Mouse (Mus musculus) cortical plate, adult 2 months (tissue): ENCODE results near the gene Foxo6. TPM values are rescaled to one million over a fixed set of nuclear protein-coding genes. Genes with fewer than 3 reads are reported as not detected.

Source experiments
- H3K27ac ChIP-seq: fragments of 200-500 bp; 2 replicates; pipeline ENCODE4 v1.5.1; 2012; ENCODE audit warnings: low read length, control low read depth, inconsistent platforms; ENCODE audit not compliant: insufficient read depth
- H3K4me1 ChIP-seq: fragments of 200-500 bp; 2 replicates; pipeline ENCODE4 v1.6.1; 2011; ENCODE audit warnings: low read length; ENCODE audit not compliant: control insufficient read depth, insufficient read depth
- H3K4me3 ChIP-seq: fragments of 200-500 bp; 2 replicates; pipeline ENCODE4 v1.5.1; 2011; ENCODE audit warnings: mild to moderate bottlenecking, low read length, control low read depth; ENCODE audit not compliant: insufficient read depth
- CTCF ChIP-seq: fragments of 200-500 bp; IDR thresholded peaks from 2 replicates; pipeline ENCODE4 v1.5.1; 2011; ENCODE audit warnings: mild to moderate bottlenecking, control low read depth, low read length; ENCODE audit not compliant: insufficient read depth; ENCODE audit errors: extremely low read depth
- POLR2A ChIP-seq: fragments of 200-500 bp; IDR thresholded peaks from 2 replicates; pipeline ENCODE4 v1.6.1; 2011; ENCODE audit warnings: mild to moderate bottlenecking, low read length, control low read depth; ENCODE audit not compliant: insufficient read depth; ENCODE audit errors: extremely low read depth
- polyA plus RNA-seq: library from polyadenylated mRNA; depleted of rRNA; stranded (reverse); fragments of >200 nt; gene quantifications from 2 replicates; pipeline ENCODE4 v1.2.3, GENCODE M21; 2012

Foxo6 gene
- polyA plus RNA-seq, 1 experiment, result 8.5 TPM

GRCm38 (mm10) chr4:120317541-120317940, 30.4 kb upstream of the Foxo6 start:
- TF ChIP-seq CTCF (no peak), POLR2A (no peak)
- no peak overlapping the region for H3K4me3 ChIP-seq
- H3K4me1 ChIP-seq, result no peaks in the 10 kb centered on the region
- H3K27ac ChIP-seq, result no peak overlapping the region

GRCm38 (mm10) chr4:120316716-120317115, 29.6 kb upstream of the Foxo6 start:
- TF ChIP-seq POLR2A (no peak), CTCF (no peak)
- Histone ChIP-seq H3K4me1 (no peaks in the 10 kb centered on the region), H3K27ac (no peak overlapping the region), H3K4me3 (no peak overlapping the region)

- no peaks in the 10 kb centered on the region for H3K4me1 ChIP-seq
- H3K4me3 ChIP-seq, result no peak overlapping the region
- H3K27ac ChIP-seq, result no peak overlapping the region
- TF ChIP-seq CTCF, result no peak
- TF ChIP-seq POLR2A, result no peak
Observed at GRCm38 (mm10) chr4:120314571-120314970, 27.4 kb upstream of the Foxo6 start.

- TF ChIP-seq CTCF (no peak), POLR2A (no peak)
- H3K4me3 ChIP-seq, result no peak overlapping the region
Observed at GRCm38 (mm10) chr4:120313309-120313708, 26.2 kb upstream of the Foxo6 start.

GRCm38 (mm10) chr4:120304580-120304979, 17.4 kb upstream of the Foxo6 start:
- Histone ChIP-seq H3K4me1 (no peaks in the 10 kb centered on the region), H3K4me3 (no peak overlapping the region), H3K27ac (no peak overlapping the region)
- TF ChIP-seq CTCF, result no peak
- no peak for TF ChIP-seq POLR2A

More at GRCm38 (mm10) chr4:120313309-120313708, 26.2 kb upstream of the Foxo6 start:
- no peaks in the 10 kb centered on the region for H3K4me1 ChIP-seq
- no peak overlapping the region for H3K27ac ChIP-seq

- TF ChIP-seq POLR2A, result no peak
- no peak for TF ChIP-seq CTCF
- H3K4me1 ChIP-seq, result no peaks in the 10 kb centered on the region
Observed at GRCm38 (mm10) chr4:120299287-120299686, 12.1 kb upstream of the Foxo6 start.

GRCm38 (mm10) chr4:120291106-120291822, 4.1 kb upstream of the Foxo6 start:
- H3K27ac ChIP-seq, result no peak overlapping the region
- H3K4me1 ChIP-seq, result peaks cover 4% of the 10 kb centered on the region
- H3K4me3 ChIP-seq, result no peak overlapping the region
- TF ChIP-seq CTCF, result no peak

More at GRCm38 (mm10) chr4:120299287-120299686, 12.1 kb upstream of the Foxo6 start:
- Histone ChIP-seq H3K4me3 (no peak overlapping the region), H3K27ac (no peak overlapping the region)

GRCm38 (mm10) chr4:120290486-120290885, 3.3 kb upstream of the Foxo6 start:
- TF ChIP-seq POLR2A (no peak), CTCF (no peak)
- peaks cover 4% of the 10 kb centered on the region for H3K4me1 ChIP-seq
- no peak overlapping the region for H3K27ac ChIP-seq
- H3K4me3 ChIP-seq, result no peak overlapping the region

GRCm38 (mm10) chr4:120289181-120289965, 2.2 kb upstream of the Foxo6 start:
- no peak for TF ChIP-seq CTCF
- TF ChIP-seq POLR2A, result no peak
- Histone ChIP-seq H3K4me1 (peaks cover 4% of the 10 kb centered on the region), H3K27ac (no peak overlapping the region), H3K4me3 (no peak overlapping the region)

- Histone ChIP-seq H3K27ac (peak overlapping the region; percentile 17; the same call in 1 of the 2 replicates), H3K4me1 (peaks cover 5% of the 10 kb centered on the region), H3K4me3 (peak overlapping the region; percentile 81)
- no peak for TF ChIP-seq POLR2A
- TF ChIP-seq CTCF, result no peak
Observed at GRCm38 (mm10) chr4:120286761-120287241, 348 bp downstream of the Foxo6 start.
